Mouse (Mus musculus): ENCODE results near the gene Trap1.
"Not testable (repeated sequence)": the region's sequence is repeated elsewhere in the genome, so short reads cannot be mapped to it uniquely, and the experiment has no call there.

Trap1 gene

DNA sequence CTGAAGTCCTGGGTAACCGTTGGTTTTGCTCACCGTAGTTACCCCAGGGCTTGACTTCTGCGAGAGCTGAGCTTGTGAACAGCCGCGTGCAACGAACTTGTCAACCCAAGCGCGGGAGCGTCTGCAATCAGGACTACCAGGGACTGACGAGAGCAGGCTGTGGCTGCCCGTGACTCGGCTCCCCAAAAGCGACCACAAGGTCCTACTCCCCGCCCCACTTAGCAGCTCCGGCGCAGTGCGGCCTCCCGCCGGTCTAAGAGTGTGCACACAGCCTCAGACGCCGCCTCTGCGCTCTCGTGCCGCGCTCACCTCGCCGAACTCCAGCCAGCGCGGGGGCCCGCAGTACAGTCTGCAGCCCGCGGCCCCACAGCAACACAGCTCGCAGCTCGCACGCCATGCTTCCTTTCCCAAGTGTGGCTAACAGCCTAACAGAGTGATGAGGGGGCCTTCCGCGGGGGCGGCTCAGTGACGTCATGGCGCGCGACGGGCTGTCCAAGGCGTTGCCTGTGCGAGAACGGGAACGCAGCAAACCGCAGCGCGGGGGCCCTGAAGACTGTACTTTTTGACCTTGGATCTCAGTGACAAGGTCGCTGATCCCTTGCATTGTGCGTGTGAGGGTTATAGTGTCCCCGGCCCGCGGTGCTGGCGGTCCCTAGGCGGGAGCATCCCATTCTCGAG lies at the start of gene Trap1:
TSS of gene Trap1 (minus strand) at position 444 of the 678 bp plus-strand sequence.
- DNase-seq: peak; percentile 97

DNA sequence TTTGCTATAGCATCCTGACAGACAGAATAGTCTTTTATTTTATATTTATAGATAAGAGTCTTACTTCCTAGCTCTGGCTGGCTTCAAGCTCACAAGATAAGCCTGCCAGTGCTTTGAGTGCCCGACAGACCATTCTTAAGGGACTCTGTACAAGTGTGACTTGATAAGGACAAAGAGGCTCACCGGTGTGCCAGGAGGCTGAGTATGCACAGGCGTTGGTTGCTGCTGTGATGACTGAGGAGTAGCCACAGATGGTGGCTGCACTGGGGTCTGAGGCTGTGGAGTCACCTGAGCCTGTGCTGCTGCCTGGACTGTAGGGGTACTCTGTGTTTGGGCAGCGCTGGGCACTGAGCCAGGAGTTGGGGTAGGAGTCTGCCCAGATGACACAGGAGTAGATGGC lies 39.4 kb upstream of the Trap1 start:
- peak; percentile 13 to 30 for DNase-seq

DNA sequence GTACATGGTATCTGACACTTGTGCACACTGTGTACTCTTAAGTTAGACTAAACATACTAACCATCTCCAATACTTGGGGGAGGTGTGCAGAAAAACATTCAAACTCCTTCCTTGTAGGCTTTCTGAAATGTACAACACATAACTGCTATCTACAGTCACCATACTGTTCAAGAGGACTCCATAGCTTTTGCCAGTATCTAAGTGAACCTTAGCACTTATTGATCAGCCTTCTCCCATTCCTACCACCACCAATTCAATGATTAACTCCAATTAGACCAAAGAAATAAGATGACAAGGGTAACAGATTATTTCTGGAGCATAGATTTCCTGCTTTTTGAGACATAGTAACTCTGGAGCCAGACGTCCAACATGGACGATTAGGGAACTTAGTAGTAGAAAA lies 22.7 kb upstream of the Trap1 start:
- no peak for DNase-seq

DNA sequence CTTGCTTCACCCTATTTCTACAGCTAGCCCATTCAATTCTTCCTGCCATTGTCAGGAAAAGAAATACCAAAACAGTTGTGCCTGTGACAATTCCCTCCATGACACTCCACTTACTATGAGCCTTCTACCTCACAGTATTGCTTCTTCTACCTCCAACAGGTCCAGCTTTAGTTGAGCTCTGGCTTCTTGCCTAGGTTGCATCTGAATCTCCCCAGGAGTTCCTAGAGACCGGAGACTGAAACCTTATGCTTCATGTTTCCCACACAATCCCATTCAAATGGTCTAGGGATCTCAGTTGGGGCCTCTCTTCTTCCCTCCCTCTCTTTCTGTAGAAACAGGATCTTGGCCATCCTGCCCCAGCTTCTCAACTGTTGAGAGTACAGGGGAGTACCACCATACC lies 19.9 kb upstream of the Trap1 start:
- DNase-seq: peak; percentile 22 to 53

DNA sequence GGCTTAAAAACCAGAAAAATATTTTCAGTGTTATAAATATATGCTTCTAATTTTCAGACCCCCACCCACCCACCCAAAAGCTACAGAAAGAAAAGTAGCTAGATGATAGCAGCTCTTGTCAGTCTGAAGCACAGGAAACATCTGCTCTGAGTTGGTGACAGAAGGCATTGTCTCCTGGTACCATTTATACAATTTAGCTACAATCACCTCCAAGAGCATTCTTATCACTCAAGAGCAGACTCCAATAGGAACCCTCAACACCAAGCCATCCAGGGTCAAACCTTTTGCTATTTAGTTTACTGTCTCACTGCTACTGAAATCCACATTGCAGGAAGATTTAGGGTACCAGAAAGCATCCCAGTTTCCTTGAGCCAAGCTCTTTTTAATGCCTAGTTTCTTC lies 19.3 kb upstream of the Trap1 start:
- DNase-seq: no peak

DNA sequence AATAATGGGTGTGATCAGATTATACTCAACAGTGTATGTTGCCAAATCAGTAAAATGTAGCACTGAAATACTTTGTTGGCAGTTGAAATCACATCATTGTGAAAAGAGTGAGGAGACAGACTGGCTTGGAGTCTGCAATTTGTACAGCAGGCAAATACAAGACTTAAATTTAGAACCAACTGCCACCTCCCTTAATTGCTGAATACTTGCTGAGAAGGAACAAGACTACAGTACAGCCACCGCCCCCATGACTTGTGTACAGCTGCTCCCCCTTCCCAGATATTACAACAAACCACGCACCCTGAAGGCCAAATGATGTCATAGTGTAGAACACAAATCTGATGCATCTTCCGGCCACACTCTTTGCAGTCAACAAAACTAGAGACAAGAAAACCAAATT lies 18.5 kb upstream of the Trap1 start:
- no peak for DNase-seq

DNA sequence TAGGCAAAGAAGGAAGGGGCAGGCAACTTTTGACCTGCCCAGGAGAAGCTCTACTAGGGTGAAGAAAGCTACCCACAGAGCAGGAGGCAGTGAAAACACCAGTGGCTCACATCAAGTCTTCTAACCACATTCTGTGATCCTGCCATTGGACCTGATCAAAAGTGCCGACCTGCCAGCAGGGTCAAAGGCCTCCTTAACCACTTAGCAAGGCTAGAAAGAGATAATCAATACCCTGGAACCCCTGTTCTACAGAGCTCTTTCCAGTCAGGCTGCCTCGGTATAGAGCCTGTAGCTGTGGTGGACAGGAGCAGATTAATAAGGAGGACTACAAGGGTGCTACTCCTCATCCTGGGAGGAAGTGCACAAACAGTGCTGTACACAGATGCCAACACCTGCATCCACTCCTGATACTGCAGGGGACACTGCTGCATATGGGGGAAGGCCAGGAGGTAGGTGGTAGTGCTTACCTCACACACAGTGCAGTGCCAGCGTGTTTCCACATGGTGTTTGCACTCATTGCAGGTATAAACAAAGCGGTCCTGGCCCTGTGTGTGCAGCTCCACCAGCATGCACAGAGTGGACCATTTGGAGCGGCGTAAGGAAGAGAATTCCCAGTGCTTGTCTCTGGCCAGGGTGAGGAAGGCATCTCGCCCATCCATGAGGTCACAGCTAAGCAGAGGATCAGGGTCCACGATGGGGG lies 9.7 kb upstream of the Trap1 start:
- no peak for DNase-seq

DNA sequence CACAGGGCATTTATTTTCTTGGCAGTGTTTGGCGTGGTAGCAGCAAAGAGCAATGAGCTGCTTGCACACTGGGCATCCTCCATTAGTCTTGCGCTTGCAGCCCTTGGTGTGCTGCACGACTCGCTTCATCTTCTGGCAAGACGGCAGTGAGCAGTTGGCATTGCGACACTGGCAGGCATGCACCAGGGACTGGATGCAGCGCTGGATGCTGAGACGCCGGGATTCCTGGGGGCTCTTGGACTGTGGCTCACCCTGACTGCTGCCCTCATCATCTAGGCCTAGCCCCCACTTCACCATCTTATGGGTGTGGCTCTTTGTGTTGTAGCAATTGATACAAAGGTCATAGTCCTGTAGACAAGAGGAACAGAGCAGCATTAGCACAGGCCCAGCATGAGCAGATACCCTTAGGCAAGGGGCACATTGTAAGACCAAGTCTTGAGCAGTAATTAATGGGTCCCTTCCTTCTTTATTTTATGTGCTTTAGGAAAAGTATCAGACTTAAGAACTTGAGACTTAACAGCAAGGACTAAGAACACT lies 8.3 kb upstream of the Trap1 start:
- no peak for DNase-seq

DNA sequence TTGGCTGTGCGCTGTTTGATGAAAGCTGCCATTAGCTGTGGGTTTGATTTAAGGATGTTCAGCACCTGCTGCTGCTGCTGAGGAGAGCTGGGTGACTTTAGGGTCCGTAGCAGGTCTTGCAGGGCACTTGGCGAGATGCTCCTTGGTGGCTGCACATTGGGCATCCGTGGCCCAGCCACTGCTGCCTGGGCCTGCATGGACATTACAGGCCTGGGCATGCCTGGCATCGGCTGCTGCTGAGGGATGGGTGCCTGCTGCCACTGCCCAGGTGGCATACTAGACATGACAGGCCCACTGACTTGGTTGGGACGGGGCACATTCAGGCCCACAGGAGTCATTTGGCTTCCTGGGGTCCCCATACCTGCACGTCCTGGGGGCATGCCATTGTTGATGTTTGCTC lies 7.4 kb upstream of the Trap1 start:
- peak in 1 of 2 experiments; percentile 12 for DNase-seq

DNA sequence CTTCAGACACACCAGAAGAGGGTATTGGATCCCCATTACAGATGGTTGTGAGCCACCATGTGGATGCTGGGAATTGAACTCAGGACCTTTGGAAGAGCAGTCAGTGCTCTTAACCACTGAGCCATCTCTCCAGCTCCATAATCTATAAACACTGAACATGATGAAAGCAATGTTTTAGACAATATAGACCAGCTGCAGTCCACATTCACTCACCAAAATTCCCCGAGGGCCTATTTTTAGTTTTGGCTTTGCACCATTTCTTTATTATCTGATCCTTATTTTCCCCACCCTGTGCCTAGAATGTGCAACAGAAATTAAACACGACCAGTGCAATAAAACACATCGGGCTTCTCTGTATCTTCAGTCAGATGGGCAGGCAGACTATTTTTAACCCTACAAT lies 2.8 kb upstream of the Trap1 start:
- DNase-seq: not testable (repeated sequence)

DNA sequence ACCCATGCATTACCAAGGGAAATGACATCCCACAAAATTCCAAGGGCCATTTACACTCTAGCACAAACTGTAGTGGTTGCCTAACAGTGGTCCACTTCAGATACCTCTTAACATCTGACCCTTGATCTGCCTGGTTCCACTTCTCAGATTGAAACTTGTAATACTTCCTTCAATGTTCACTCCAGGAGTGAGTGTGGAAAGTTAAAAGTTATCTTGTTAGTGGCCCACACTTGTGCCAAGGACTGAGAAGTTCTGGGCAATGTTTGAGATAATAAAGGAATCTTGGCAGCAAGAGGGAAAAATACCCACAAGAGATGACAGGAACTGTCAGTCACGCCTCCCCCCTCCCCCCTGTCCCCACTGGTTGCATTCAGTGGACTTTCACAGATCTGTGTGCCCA lies 2.0 kb upstream of the Trap1 start:
- no peak for DNase-seq

DNA sequence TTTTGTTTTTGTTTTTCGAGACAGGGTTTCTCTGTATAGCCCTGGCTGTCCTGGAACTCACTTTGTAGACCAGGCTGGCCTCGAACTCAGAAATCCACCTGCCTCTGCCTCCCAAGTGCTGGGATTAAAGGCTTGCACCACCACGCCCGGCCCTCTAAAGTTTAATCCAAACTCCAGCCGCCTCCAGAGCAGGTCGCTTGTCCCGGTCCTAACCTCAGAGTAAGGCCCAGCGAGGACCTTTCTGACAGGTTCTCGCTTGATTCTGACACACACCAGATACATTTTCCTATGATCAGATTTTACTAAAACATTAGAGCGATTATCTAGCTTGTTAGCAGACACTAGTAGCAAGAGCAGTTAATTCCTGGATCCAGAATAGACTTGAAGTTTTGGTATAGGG lies 675 bp upstream of the Trap1 start:
- DNase-seq: peak; percentile 26 to 31

DNA sequence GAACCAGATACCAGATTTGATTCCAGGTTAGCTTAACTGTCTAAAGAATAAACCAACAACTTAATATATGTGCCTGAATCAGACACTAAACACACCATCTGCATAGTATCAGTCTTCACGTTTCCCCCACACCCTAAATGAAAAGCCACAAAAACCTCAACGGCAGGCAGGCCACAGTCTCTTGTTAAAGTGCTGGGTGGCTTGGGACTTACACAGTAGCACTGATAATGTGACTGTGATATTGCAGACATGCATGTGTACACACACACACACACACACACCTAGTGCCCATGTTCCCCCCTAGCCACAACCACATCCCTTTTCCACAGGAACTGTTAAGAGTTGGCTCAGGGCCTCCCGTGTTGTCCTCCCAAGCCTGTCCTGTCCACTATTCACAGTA lies 2.8 kb downstream of the Trap1 start:
- no peak for DNase-seq

DNA sequence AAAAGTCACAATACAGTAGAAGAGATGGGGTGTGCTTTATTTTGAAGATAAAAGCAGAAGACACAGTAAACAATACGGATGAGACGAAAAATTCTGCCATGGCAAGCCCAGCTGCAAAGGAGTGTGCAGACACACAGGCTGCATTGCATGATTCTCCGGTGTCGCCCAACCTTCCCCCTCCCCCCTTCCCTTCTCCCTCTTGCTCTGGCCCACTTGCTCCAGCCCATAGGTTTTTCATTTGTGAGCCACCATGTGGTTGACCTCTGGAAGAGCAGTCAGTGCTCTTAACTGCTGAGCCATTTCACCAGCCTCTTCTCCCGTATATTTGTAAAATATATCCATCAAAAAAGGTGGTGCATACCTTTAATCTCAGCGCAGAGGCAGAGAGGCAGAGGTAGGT lies 3.3 kb downstream of the Trap1 start:
- no peak for DNase-seq

DNA sequence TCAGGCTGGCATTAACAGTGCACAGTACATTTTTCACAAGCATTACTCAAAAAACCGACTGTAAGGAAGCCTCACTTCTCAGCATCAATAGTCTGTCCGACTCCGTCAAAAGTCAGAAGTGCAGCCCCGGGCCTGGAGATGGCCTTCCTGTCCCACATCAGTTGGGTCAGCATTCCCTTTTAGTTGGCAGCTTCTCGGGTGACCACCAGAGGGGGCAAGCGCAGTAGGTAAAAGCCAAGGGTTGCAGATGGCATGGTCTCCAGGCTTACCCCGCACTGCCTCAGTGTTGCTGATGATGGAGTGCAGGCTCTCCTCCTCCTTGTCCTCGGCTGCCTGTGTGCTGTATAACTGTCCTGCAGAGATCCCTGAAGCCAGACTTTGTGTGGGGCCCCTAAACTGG lies 9.0 kb downstream of the Trap1 start:
- DNase-seq: peak; percentile 45 to 68

DNA sequence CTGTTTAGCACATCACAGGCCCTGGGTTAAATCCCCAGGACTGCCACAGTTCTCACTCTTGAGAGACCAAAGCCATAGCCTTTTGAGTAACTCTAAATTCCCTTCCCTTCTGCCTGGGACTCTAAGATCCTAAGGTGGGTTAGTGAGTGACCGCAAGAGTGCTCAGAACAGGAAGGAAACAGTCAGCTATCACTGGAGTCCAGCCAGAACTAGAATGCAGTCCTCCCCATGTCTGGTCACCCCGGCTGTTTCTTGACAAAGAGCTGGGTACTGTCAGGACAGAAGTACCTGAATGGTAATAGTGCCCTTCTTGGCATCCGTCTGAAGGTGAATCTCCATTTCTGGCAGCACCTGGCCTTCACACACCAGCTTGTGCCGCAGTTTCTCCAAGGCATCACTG lies 12.7 kb downstream of the Trap1 start:
- DNase-seq: no peak

DNA sequence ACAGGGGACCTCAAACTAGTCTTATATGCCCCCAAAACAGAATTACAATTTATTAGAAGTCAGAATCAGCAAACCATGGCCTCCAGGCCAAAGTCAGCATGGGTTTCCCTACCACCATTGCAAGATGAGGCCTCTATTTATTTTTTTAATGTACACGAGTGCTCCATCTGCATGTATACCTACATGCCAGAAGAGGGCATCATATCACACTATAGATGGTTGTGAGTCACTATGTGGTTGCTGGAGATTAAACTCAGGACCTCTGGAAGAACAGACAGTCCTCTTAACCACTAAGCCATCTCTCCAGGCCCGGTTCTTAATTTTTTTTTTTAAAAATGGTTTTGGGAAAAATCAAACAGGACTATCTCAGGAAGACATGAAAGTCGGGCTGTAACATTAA lies 23.8 kb downstream of the Trap1 start:
- no peak for DNase-seq

DNA sequence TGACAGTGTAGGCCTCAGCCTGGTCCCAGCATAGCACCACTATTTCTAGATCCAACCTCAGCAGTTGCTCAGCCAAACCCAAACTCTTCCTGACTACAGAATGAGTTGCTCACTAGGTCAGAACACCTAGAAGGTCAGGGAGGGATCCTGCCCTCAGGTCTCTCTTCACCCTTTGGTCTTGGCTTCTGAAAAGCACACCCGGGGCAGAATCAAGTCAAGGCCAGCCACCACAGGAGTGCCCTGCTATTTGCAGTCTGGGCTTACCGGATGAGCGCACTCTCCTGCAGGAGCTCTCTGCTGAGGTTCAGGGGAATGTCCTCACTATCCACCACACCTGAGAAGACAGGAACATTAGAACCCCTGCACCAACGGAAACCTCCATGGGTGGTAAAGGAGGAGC lies 25.0 kb downstream of the Trap1 start:
- no peak for DNase-seq

DNA sequence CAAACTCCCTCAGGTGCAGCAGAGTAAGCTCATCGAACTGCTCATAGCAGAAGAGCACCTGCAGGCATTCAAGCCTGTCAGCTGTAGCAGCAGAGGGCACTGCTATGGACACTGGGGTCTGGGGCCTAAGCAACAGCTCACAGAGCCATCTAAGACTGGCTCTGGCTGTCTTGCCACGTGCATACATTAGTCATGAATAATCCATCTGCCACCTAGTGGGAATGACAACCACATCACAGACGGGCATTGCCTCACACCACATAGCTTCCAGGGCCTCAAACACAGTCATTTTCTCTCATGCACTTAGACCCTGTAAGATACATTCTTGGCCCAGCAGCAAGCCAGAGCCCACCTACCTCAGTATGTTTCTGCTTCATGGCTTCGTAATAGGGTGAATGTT lies 32.1 kb downstream of the Trap1 start:
- no peak for DNase-seq

DNA sequence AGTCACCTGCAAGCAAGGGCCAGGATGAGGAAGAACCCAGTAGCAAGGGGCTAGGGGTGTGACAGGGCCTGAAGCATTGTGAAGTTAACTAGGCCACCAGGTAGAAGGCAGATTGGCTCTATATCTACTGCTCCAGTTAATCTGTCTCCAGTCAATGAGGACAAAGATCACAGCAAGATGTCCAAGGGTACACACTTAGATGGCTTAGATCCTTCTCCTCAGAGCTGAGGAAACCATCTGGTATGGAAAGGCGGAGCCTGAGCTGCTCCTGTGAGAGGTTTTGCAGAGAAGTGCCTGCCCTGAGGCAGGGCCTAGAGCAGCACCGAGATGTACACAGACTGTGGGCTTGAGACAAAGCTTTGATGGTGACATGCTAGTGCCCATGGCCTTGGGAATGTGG lies 33.5 kb downstream of the Trap1 start:
- DNase-seq: no peak

DNA sequence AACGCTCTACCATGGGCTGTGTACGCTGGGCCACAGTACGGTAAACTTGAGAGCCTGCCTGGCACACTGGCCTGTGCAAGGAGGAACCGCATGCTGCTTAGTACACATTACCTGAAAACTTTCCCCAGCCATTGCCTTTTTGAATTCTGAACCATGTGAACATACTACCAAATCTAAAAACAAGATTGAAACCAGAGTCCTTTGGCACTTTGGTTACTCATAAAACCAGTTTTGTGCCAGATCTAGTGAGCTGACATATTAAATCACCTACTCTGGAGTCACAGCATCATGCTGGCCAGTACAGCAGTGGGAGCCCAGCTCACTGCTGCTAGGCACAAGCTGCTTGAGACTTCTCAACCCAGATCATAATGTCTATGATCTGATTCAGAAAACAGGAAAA lies 36.0 kb downstream of the Trap1 start:
- DNase-seq: no peak

DNA sequence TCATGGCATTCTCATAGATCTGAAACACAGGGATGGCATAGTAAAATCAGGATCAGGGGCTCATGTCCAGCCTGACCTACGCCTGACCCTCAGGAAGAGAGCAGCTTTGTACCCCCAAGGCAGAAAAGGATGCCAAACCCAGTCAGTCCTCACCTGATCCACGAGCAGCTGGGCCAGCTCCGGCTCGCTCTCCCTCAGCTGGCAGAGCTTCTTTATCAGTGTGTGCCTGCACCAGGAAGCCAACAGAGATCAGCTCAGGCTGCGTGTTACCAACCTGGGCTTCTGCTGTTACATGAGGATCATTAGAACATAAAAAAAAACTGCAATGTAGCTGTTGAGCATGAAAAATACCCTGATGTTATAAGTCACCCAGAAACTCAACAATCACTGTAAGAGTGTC lies 37.4 kb downstream of the Trap1 start:
- DNase-seq: no peak

DNA sequence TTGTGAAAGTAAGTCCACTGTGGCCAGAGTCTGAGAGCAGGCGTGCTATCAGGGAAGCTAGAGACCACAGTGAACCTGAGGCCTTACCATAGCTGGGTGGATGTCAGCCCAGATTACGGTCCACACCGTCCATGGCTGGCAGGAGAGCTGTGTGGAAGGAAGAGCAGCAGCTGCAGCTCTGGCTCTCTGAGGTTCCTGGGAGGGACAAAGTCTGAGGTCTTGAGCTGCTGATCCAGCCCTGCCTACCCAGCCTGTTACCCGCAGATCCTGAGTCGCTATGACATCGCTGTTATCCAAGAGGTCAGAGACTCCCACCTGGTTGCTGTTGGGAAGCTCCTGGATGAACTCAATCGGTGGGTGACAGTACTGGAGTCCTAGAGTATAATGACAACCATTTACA lies 39.9 kb downstream of the Trap1 start:
- no peak for DNase-seq

DNA sequence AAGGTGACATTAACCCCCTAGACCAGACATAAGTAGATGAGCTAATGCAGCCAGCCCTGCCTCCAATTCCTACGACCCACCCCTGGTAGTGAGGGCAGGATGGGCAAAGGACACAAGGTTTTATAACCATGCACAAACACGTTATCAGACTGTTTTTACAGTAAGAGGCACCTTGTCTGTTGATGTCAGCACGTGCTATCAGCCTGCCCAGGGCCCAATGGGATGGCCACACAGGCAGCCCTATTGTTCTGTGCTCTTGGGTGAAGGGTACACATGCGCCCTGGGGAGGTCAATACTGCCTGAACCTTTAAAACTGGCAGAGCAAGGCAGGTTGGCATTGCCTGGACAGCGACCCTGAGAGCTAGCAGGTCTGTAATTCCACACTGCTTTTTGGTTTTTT lies 40.8 kb downstream of the Trap1 start, which contains the start of gene Dnase1:
TSS of gene Dnase1 (plus strand) at position 136 of the 400 bp plus-strand sequence.
- DNase-seq: no peak

DNA sequence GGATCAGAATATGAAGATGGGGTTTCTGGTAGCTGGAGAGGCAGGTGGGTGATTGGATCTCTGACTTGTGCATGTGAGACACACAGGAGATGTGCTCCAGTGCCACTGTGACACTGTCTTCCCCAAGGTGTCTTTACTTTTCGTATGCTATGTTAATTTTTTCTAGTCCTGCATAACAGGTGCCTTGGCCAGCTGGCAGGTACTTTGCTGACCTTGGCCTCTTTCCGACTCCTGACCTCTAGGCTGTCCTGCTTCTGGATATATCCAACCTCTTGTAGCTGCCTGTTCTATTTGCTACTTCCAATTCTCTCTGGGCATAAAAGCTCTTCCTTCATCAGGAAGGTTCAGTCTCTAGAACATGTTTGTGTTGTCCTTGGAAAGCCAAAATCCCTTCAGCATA lies 42.1 kb downstream of the Trap1 start:
- no peak for DNase-seq

Measured in cerebellum, postnatal 25 days (tissue).